ENCODE assay signal across 8 mouse cellular contexts in the genomic region with DNA sequence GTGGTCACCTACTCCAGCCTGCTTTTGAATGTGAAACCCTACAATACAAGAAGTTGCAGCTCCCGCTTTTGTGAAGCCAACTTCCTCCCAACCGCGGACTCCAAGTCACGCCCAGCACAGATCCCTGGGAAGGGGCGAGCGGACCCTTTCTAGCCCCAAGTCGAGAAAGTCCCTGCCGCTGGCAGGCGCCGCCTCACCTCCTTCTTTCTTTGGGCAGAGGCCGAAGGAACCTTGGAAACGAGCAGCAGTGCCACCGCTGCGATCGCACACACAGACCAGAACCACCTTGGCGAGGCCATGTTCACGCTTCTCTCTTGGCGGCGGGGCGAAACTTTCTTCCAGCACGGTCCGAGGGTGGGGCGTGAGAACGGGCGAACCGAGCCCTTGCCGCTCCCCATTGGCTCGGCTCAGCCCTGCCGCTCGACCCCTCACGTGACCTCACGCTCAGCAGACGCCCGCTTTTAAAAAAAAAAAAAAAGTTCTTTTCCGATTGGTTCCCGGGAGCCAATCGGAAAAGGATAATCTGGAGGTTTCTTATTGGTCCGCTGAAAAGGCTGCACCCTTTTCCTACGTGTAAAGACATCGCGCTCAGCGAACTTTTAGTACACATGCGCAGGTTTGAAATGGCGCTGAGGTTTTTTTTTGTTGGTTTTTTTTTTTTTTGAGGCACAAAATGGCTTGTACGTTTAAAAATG. TPM values are rescaled to one million over a fixed set of nuclear protein-coding genes. Genes with fewer than 3 reads are reported as not detected.
DNase-seq lines count a peak whose midpoint lies in the region; ATAC-seq and TF ChIP-seq lines count a peak whose summit lies in the region.

A gene (minus strand): TSS at position 442 of the 695 bp plus-strand sequence.

- peak; percentile 50 for DNase-seq in Patski (ENCODE audit: low read depth, low spot score)
- DNase-seq in cerebellum, postnatal 14 days: peak; percentile 81 to 82
- peak; percentile 70 to 73 for DNase-seq in frontal cortex, postnatal 14 days (ENCODE audit: low spot score in 2 of 2)
- peak; percentile 74 to 80 for DNase-seq in layer of hippocampus, postnatal 36 days
- peak; percentile 92 for DNase-seq in lung, postnatal 36 days
- DNase-seq in retina, postnatal 1 day: peak; percentile 95
- peak; percentile 52 to 80 for DNase-seq in urinary bladder, adult 18-20 months (ENCODE audit: low spot score in 2 of 2)

- peak within 1 kb of the TSS; percentile 58 for H3K4me2 ChIP-seq in hindbrain, embryonic 13.5 days

- peaks cover 11% of the 10 kb centered on the region for H3K27me3 ChIP-seq in Patski
- H3K27me3 ChIP-seq in hindbrain, embryonic 13.5 days: no peaks in the 10 kb centered on the region

- H3K9me3 ChIP-seq in hindbrain, embryonic 13.5 days: no peaks in the 10 kb centered on the region

- WGBS in hindbrain, embryonic 13.5 days: 20% methylated on average over 45 of the region's 45 CpGs

- CTCF ChIA-PET in Patski (lab: Charles Lee): no interaction called here

- H3K9ac ChIP-seq in hindbrain, embryonic 13.5 days: peak within 1 kb of the TSS; percentile 69

- peak; percentile 96 for ATAC-seq in Patski
- ATAC-seq in hindbrain, embryonic 13.5 days (ENCODE audit: low FRiP score): peak; percentile 93

- H3K4me1 ChIP-seq in hindbrain, embryonic 13.5 days (replicated peaks): peaks cover 5% of the 10 kb centered on the region

- peak within 1 kb of the TSS; percentile 55 for H3K4me3 ChIP-seq in hindbrain, embryonic 13.5 days

- POLR2A ChIA-PET in Patski (lab: Charles Lee): interaction anchor here (0.7 kb wide), 1 partner anchor 188 kb away, joined by 3 read pairs; no protein-coding TSS in a partner anchor

- no peaks in the 10 kb centered on the region for H3K36me3 ChIP-seq in hindbrain, embryonic 13.5 days

- no peak for TF ChIP-seq CTCF in Patski (IDR thresholded peaks at IDR 0.05)

- H3K27ac ChIP-seq in hindbrain, embryonic 13.5 days: peak within 1 kb of the TSS; percentile 83

- in situ Hi-C loops in Patski (cut with MboI; ENCODE audit: low pct_unique_long_range_greater_than_20kb): loop anchor here (10.0 kb wide), 2 partner anchors 183 to 907 kb away; no protein-coding TSS in a partner anchor

RNA-seq across cellular contexts. Expression of the gene that starts here (rescaled TPM):
- polyA plus RNA-seq in Patski (2021): 64.4 TPM
- 25.5 and 28.0 TPM in 2 replicates for polyA plus RNA-seq in hindbrain, embryonic 13.5 days (2015; fragmentation: Nextera tagmentation; extraction: Ambion mirVana)
- total RNA-seq in layer of hippocampus, postnatal 36 days (2021): 10 to 100 TPM; 17.2 to 17.3 TPM

Comparison
In these comparisons a context has a peak if more than half of its experiments do, and no peak if none do; other contexts are left out.
1. Peak in every context shown above with its lines: DNase-seq, ATAC-seq, H3K4me3 ChIP-seq and H3K27ac ChIP-seq.